Mouse (Mus musculus) myocyte (in vitro differentiated cells): Measurements from ENCODE around the gene Carnmt1. TPM values are rescaled to one million over a fixed set of nuclear protein-coding genes. Genes with fewer than 3 reads are reported as not detected.

Experiments
- H3K27me3 ChIP-seq: one replicate; pipeline ENCODE4 v1.6.1; 2011; ENCODE audit not compliant: control insufficient read depth, insufficient read depth, insufficient read length
- H3K36me3 ChIP-seq: one replicate; pipeline ENCODE4 v1.6.1; 2011; ENCODE audit not compliant: control insufficient read depth, insufficient read depth
- H3K4me2 ChIP-seq: one replicate; pipeline ENCODE4 v1.6.1; 2011; ENCODE audit warnings: low read depth, control low read depth
- H3K4me3 ChIP-seq: one replicate; pipeline ENCODE4 v1.5.1; 2011; ENCODE audit warnings: mild to moderate bottlenecking, control low read depth, moderate library complexity
- H3K79me2 ChIP-seq: one replicate; pipeline ENCODE4 v1.6.1; 2011; ENCODE audit not compliant: control insufficient read depth, insufficient read depth
- H3ac ChIP-seq: one replicate; pipeline ENCODE4 v1.6.1; 2011; ENCODE audit not compliant: control insufficient read depth, insufficient read length
- CEBPB ChIP-seq: IDR thresholded peaks from 2 replicates; pipeline ENCODE4 v1.6.1; 2011; ENCODE audit warnings: mild to moderate bottlenecking, moderate library complexity; ENCODE audit not compliant: poor library complexity, insufficient read depth, severe bottlenecking
- E2F4 ChIP-seq: IDR thresholded peaks from one replicate; pipeline ENCODE4 v1.6.1; 2011; ENCODE audit warnings: mild to moderate bottlenecking, control low read depth, moderate library complexity; ENCODE audit not compliant: insufficient read depth
- MAX ChIP-seq: IDR thresholded peaks from one replicate; pipeline ENCODE4 v1.6.1; 2011; ENCODE audit warnings: low read depth, mild to moderate bottlenecking, control low read depth
- MYOD1 ChIP-seq, 3 experiments: IDR thresholded peaks; one replicate each; pipeline ENCODE4 v1.6.1; 2011; ENCODE audit warnings: control low read depth in 2 of 3, low read depth in 2 of 3, mild to moderate bottlenecking in 2 of 3, moderate library complexity in 1 of 3; ENCODE audit not compliant: insufficient read length in 2 of 3, control insufficient read depth in 1 of 3
- MYOG ChIP-seq, 3 experiments: IDR thresholded peaks; one replicate each; pipeline ENCODE4 v1.6.1; 2011; ENCODE audit warnings: control low read depth in 2 of 3, low read depth in 2 of 3, mild to moderate bottlenecking in 2 of 3; ENCODE audit not compliant: insufficient read length in 2 of 3, control insufficient read depth in 1 of 3, insufficient read depth in 1 of 3
- POLR2A ChIP-seq: IDR thresholded peaks from one replicate; pipeline ENCODE4 v1.6.1; 2011; ENCODE audit warnings: low read depth, mild to moderate bottlenecking, control low read depth, moderate library complexity; ENCODE audit not compliant: insufficient read length
- POLR2AphosphoS2 ChIP-seq: IDR thresholded peaks from one replicate; pipeline ENCODE4 v1.6.1; 2011; ENCODE audit warnings: low read depth, control low read depth; ENCODE audit not compliant: insufficient read length
- REST ChIP-seq: IDR thresholded peaks from one replicate; pipeline ENCODE4 v1.6.1; 2011; ENCODE audit warnings: mild to moderate bottlenecking, control low read depth, moderate library complexity; ENCODE audit not compliant: insufficient read depth, insufficient read length
- SRF ChIP-seq: IDR thresholded peaks from one replicate; pipeline ENCODE4 v1.6.1; 2011; ENCODE audit warnings: low read depth; ENCODE audit not compliant: control insufficient read depth, insufficient read length
- TCF12 ChIP-seq: IDR thresholded peaks from one replicate; pipeline ENCODE4 v1.6.1; 2011; ENCODE audit warnings: mild to moderate bottlenecking, control low read depth; ENCODE audit not compliant: poor library complexity, insufficient read depth, severe bottlenecking
- TCF3 ChIP-seq: IDR thresholded peaks from one replicate; pipeline ENCODE4 v1.6.1; 2011; ENCODE audit warnings: low read depth, control low read depth; ENCODE audit not compliant: insufficient read length
- USF1 ChIP-seq: IDR thresholded peaks from one replicate; pipeline ENCODE4 v1.6.1; 2011; ENCODE audit warnings: low read depth, mild to moderate bottlenecking, control low read depth, moderate library complexity
- polyA plus RNA-seq: library from polyadenylated mRNA; unstranded; fragments of >200 nt; fragmentation: generic; extraction: Trizol; gene quantifications from one replicate; pipeline ENCODE4 v1.2.1, GENCODE M21; 2012; ENCODE audit warnings: missing spikeins

Gene Carnmt1
- polyA plus RNA-seq, 1 experiment, result 6.1 TPM

GRCm38 (mm10) chr19:18653058-18653457, 17.5 kb upstream of the Carnmt1 start:
- H3ac ChIP-seq, result no peak overlapping the region
- no peaks in the 10 kb centered on the region for H3K27me3 ChIP-seq
- TF ChIP-seq POLR2AphosphoS2 (no peak), MYOD1 (IDR thresholded peaks at IDR 0.05; ENCODE audit: control insufficient read depth in 1 of 3, insufficient read length in 2 of 3, low read depth in 2 of 3) (no peak), E2F4 (no peak), MYOG (IDR thresholded peaks at IDR 0.05; ENCODE audit: control insufficient read depth in 1 of 3, insufficient read depth in 1 of 3, insufficient read length in 2 of 3, low read depth in 2 of 3) (no peak), POLR2A (no peak), REST (no peak), SRF (no peak), MAX (no peak), TCF3 (no peak)
- H3K4me2 ChIP-seq, result no peak overlapping the region
- H3K36me3 ChIP-seq, result no peaks in the 10 kb centered on the region
- H3K4me3 ChIP-seq, result no peak overlapping the region
- no peaks in the 10 kb centered on the region for H3K79me2 ChIP-seq

DNA sequence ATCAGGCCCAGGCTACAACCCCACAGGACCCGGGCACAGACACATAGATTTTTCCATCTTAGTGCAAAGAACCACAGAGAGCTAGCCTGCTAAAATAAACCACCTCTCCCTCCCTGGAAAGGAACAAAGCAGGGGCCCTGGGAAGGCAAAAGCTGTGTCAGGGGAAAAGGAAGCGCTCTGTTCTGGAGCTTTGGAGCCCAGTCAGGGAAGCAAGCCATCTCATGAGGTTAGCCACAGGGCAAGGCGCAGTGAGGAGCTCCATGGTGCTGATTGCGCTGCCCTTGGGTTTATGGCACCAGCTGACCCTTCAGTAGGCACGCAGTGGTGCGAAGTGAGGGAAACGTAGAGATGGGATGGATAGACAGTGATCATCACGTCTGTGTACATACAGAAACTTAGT, 16.2 kb upstream of the Carnmt1 start:
- TF ChIP-seq POLR2A (no peak), E2F4 (no peak), REST (no peak), TCF12 (no peak)
- no peak overlapping the region for H3K4me2 ChIP-seq

GRCm38 (mm10) chr19:18654984-18655383, 15.6 kb upstream of the Carnmt1 start:
- Histone ChIP-seq H3K4me2 (no peak overlapping the region), H3K4me3 (no peak overlapping the region)

More for the DNA sequence above, 16.2 kb upstream of the Carnmt1 start:
- Histone ChIP-seq H3ac (no peak overlapping the region), H3K36me3 (no peaks in the 10 kb centered on the region), H3K27me3 (no peaks in the 10 kb centered on the region), H3K4me3 (no peak overlapping the region), H3K79me2 (no peaks in the 10 kb centered on the region)

DNA sequence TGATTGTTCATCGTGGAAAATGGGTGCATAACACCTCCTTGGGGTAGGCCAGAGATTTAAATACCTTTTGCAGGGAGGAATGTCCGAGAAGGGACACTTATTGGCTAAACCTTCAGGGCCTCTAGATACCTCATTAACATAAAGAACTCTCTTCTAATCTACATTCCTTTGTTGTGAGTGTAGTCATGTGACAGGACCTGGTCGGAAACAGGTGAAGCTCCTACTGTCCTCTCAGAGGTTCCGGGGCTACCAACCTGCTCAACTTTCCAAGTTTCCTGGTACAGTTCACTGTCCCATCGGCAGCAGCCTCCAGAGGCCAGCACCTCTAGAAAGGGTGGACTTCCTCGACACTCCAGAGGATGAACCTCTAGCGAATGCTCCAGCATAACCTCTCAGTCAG, 14.6 kb upstream of the Carnmt1 start:
- TF ChIP-seq SRF, result no peak
- no peak for TF ChIP-seq TCF12
- TF ChIP-seq POLR2AphosphoS2, result no peak
- no peak for TF ChIP-seq MAX

More at GRCm38 (mm10) chr19:18654984-18655383, 15.6 kb upstream of the Carnmt1 start:
- Histone ChIP-seq H3K36me3 (no peaks in the 10 kb centered on the region), H3K79me2 (no peaks in the 10 kb centered on the region), H3ac (no peak overlapping the region), H3K27me3 (no peaks in the 10 kb centered on the region)
- TF ChIP-seq POLR2AphosphoS2, result no peak
- no peak for TF ChIP-seq REST
- TF ChIP-seq SRF, result no peak
- no peak for TF ChIP-seq MAX
- no peak for TF ChIP-seq E2F4
- no peak for TF ChIP-seq TCF12
- no peak for TF ChIP-seq USF1
- no peak for TF ChIP-seq POLR2A
- TF ChIP-seq MYOD1 (IDR thresholded peaks at IDR 0.05; ENCODE audit: control insufficient read depth in 1 of 3, insufficient read length in 2 of 3, low read depth in 2 of 3), result no peak
- TF ChIP-seq CEBPB, result no peak
- TF ChIP-seq TCF3, result no peak
- no peak for TF ChIP-seq MYOG (IDR thresholded peaks at IDR 0.05; ENCODE audit: control insufficient read depth in 1 of 3, insufficient read depth in 1 of 3, insufficient read length in 2 of 3, low read depth in 2 of 3)

DNA sequence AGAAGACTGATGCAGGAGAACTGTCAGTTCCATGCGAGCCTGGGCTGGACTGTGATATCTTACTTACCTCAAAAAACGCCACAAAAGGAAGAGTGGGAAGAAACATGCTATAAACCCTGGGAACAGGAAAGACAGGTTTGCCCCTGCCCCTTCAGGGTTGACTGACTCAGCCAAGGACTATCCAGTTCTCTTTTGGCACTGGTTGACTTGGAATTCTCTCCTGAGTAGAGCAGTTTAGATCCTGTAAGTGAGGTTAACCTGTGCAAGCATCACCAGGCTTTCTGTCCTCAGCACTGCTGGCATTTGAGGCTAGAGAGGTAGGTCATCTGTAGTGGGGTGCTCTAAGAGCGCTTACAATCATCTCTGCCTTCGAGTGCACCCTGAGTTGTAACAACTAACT, 12.1 kb upstream of the Carnmt1 start:
- no peak overlapping the region for H3K4me2 ChIP-seq
- no peak overlapping the region for H3ac ChIP-seq
- no peak for TF ChIP-seq TCF12
- no peak for TF ChIP-seq SRF
- no peak for TF ChIP-seq MAX
- no peak for TF ChIP-seq MYOD1 (IDR thresholded peaks at IDR 0.05; ENCODE audit: control insufficient read depth in 1 of 3, insufficient read length in 2 of 3, low read depth in 2 of 3)
- no peak for TF ChIP-seq CEBPB
- no peak for TF ChIP-seq USF1
- TF ChIP-seq E2F4, result no peak
- TF ChIP-seq TCF3, result no peak
- TF ChIP-seq REST, result no peak
- no peaks in the 10 kb centered on the region for H3K36me3 ChIP-seq
- no peak overlapping the region for H3K4me3 ChIP-seq
- H3K27me3 ChIP-seq, result no peaks in the 10 kb centered on the region
- H3K79me2 ChIP-seq, result no peaks in the 10 kb centered on the region

More for the DNA sequence above, 14.6 kb upstream of the Carnmt1 start:
- Histone ChIP-seq H3K4me3 (no peak overlapping the region), H3K79me2 (no peaks in the 10 kb centered on the region), H3K27me3 (no peaks in the 10 kb centered on the region), H3ac (no peak overlapping the region), H3K36me3 (no peaks in the 10 kb centered on the region), H3K4me2 (no peak overlapping the region)
